Mouse (Mus musculus) heart, adult 2 months (tissue): ENCODE data around the gene Vegfd.

ENCODE experiments used
- CTCF ChIP-seq: fragments of 200-600 bp; IDR thresholded peaks from 2 replicates; pipeline ENCODE4 v1.8.1; 2022; ENCODE audit warnings: antibody characterized with exemption, mild to moderate bottlenecking, moderate library complexity
- POLR2A ChIP-seq: fragments of 200-500 bp; IDR thresholded peaks from 2 replicates; pipeline ENCODE4 v1.6.1; 2011; ENCODE audit warnings: mild to moderate bottlenecking, low read depth, low read length, control low read depth; ENCODE audit not compliant: insufficient read depth

- TF ChIP-seq CTCF (no peak), POLR2A (no peak)
These were observed 42.8 kb upstream of the Vegfd start for GRCm38 (mm10) chrX:164330351-164330750.
